Mouse (Mus musculus) Patski (cell line): ENCODE data around the gene Plxna2. TPM values are rescaled to one million over a fixed set of nuclear protein-coding genes. Genes with fewer than 3 reads are reported as not detected.

ENCODE experiments used
- ATAC-seq: fragments of 100-300 bp; one replicate; pipeline ENCODE4 v1.8.0; 2021
- CTCF ChIA-PET: fragments of 350-600 bp; sonication (Branson Sonifier 250); formaldehyde crosslinking; loops from one replicate; lab custom pipeline; 2022; ENCODE audit warnings: inconsistent platforms; lab: Charles Lee
- POLR2A ChIA-PET: fragments of 350-600 bp; sonication (Branson Sonifier 250); formaldehyde crosslinking; loops from one replicate; lab custom pipeline; 2022; ENCODE audit warnings: antibody characterized with exemption, inconsistent platforms; lab: Charles Lee
- DNase-seq: peaks from one replicate; pipeline ENCODE4 v3.0.0-alpha.2; 2011; ENCODE audit warnings: low read depth, low spot score
- H3K27me3 ChIP-seq: fragments of 371-371 bp; one replicate; pipeline ENCODE4 v1.5.1; 2021
- CTCF ChIP-seq: fragments of 100-300 bp; IDR thresholded peaks from one replicate; pipeline ENCODE4 v1.5.1; 2021
- in situ Hi-C: fragments of 300-500 bp; cut with MboI; formaldehyde crosslinking; loops from 3 replicates; pipeline ENCODE4 v1.11.1; 2018; ENCODE audit warnings: low pct_unique_long_range_greater_than_20kb, mixed read lengths
- polyA plus RNA-seq: library from polyadenylated mRNA; unstranded; gene quantifications from one replicate; pipeline ENCODE4 v1.2.3, GENCODE M21; 2021

Plxna2 gene
- polyA plus RNA-seq, 1 experiment from 2014 or later, result 26.2 TPM

- in situ Hi-C loops, result no loop called here
- ChIA-PET CTCF (interaction anchor here (1.1 kb wide), 1 partner anchor 12 kb away, joined by 3 read pairs; no protein-coding TSS in a partner anchor), POLR2A (no interaction called here)
- ATAC-seq, result no peak
- H3K27me3 ChIP-seq, result no peaks in the 10 kb centered on the region
- TF ChIP-seq CTCF, result no peak
- no peak for DNase-seq
Measured at GRCm38 (mm10) chr1:194631574-194631973, 13.6 kb downstream of the Plxna2 start.

GRCm38 (mm10) chr1:194632029-194632428, 14.0 kb downstream of the Plxna2 start:
- no peak for TF ChIP-seq CTCF
- in situ Hi-C loops, result no loop called here
- CTCF ChIA-PET, result interaction anchor here (1.1 kb wide), 2 partner anchors 12 to 15 kb away, joined by 3 to 4 read pairs; no protein-coding TSS in a partner anchor
- DNase-seq (no peak), ATAC-seq (no peak)
- no peaks in the 10 kb centered on the region for H3K27me3 ChIP-seq
- POLR2A ChIA-PET, result no interaction called here

DNA sequence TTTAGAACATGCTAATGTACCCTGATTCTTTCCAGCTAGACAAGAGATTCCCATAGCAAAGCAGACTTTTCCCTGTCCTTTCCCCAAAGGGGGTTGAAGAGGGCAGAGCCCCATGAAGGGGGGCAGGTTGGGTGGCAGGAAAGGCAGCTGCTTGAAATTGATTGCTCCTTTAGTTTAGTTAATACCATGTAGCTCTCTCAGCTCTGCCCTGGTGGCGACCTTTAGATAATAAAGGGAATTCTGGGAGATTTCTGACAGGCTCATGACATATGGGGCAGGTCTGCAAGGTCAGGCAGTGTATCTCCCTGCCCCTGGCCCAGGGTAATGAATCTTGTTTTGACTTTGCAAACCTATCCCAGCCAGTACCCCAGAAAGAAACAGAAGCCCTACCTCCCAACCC, 17.4 kb downstream of the Plxna2 start:
- in situ Hi-C loops, result no loop called here
- TF ChIP-seq CTCF, result no peak
- DNase-seq, result no peak
- no peak for ATAC-seq
- POLR2A ChIA-PET, result no interaction called here
- CTCF ChIA-PET, result interaction anchor here (0.8 kb wide), 1 partner anchor 11 kb away, joined by 3 read pairs; no protein-coding TSS in a partner anchor
- H3K27me3 ChIP-seq, result no peaks in the 10 kb centered on the region

DNA sequence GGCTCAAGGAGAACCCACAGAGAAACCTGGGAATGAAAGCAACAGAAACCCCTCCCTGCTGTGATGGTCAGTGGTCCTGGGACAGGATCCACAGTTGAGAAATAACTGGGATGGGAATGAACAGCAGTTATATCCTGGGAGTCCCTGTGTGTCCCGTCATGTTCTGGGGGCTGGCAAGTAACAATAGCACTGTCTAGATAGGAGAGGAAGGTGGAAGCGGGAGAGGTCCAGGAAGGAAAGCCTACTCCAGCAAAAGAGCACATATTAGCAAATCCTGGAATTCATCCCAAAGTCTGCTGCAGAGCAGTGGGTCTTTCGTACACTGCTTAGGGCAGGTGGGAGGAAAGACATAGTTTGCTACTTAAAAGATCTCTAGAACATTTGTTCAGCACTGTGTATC, 17.9 kb downstream of the Plxna2 start:
- POLR2A ChIA-PET, result no interaction called here
- CTCF ChIA-PET, result no interaction called here
- in situ Hi-C loops, result no loop called here
- TF ChIP-seq CTCF, result no peak
- DNase-seq, result no peak
- no peaks in the 10 kb centered on the region for H3K27me3 ChIP-seq
- no peak for ATAC-seq

- TF ChIP-seq CTCF, result no peak
- CTCF ChIA-PET, result interaction anchor here (1.5 kb wide), 1 partner anchor 16 kb away, joined by 5 read pairs; no protein-coding TSS in a partner anchor
- POLR2A ChIA-PET, result interaction anchor here (0.8 kb wide), 1 partner anchor 13 kb away, joined by 3 read pairs; no protein-coding TSS in a partner anchor
- in situ Hi-C loops, result no loop called here
- DNase-seq, result no peak
- no peaks in the 10 kb centered on the region for H3K27me3 ChIP-seq
- no peak for ATAC-seq
Measured at GRCm38 (mm10) chr1:194637391-194638304, 19.6 kb downstream of the Plxna2 start.

DNA sequence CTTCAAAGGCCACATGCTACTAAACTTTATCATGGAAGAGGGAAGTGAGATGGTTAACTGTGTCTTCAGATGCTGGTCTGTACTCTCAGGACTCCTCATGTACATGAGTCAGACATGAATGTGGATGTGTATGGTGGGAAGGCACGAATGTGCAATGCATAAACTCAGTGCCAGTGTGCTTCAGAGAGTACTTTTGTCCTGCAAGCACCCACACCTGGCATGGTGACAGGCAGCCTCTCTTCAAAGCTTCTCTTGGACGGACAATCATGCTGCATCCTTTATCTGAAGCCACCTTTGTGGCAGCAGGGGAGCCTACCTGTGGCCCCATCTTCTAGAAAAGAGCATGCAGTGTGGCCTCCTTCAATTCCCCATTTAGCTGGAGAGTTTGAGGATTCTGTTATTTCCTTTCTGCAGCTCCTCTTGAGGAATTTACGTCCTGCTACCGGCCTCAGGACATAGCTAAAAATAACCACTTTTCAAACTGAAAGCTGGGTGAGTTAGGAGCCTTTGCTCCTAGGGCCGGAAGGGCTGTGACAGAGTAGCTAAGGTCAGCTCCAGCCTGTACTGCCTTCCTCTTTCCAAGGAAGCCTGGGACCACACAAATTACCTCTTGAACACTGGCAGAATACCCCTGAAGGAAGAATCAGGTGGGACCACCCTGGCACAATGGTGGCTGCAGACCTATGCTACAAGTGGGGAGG, 23.7 kb downstream of the Plxna2 start:
- in situ Hi-C loops, result no loop called here
- DNase-seq (no peak), ATAC-seq (no peak)
- H3K27me3 ChIP-seq, result no peaks in the 10 kb centered on the region
- no peak for TF ChIP-seq CTCF
- ChIA-PET CTCF (interaction anchor here (0.7 to 4.5 kb wide), 11 partner anchors 8 to 84 kb away, joined by 3 to 15 read pairs (median 4); no protein-coding TSS in a partner anchor), POLR2A (interaction anchor here (1.2 to 1.5 kb wide), 2 partner anchors 10 to 12 kb away, joined by 3 to 5 read pairs; no protein-coding TSS in a partner anchor)

DNA sequence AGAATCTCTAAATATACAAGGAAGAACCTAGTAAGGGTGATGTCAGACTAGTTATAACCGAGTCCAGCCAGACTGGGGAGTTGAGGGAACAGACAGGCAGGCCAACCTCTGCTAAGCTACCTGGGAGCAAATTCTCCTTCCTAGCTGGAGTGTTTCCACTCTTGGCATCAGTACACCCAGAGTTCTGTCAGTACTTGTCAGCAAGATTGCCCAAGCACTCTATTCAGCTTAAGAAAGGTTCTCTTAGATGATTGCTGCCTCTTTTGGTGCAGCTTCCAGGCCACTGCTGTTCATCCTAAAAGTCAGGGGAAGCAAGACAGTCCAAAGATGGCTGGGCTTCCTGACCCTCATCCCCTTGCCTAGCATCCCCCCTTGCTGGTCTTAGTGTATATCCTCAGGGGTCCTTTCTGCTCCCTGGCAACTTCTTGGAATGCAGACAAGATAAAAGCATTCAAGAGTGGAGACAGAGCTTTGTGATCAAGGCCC, 24.3 kb downstream of the Plxna2 start:
- no peak for TF ChIP-seq CTCF
- in situ Hi-C loops, result no loop called here
- H3K27me3 ChIP-seq, result no peaks in the 10 kb centered on the region
- CTCF ChIA-PET, result interaction anchor here (0.7 to 4.5 kb wide), 10 partner anchors 9 to 83 kb away, joined by 3 to 15 read pairs (median 4); no protein-coding TSS in a partner anchor
- POLR2A ChIA-PET, result interaction anchor here (1.2 to 1.5 kb wide), 2 partner anchors 9 to 12 kb away, joined by 3 to 5 read pairs; no protein-coding TSS in a partner anchor
- ATAC-seq, result no peak
- DNase-seq, result no peak

DNA sequence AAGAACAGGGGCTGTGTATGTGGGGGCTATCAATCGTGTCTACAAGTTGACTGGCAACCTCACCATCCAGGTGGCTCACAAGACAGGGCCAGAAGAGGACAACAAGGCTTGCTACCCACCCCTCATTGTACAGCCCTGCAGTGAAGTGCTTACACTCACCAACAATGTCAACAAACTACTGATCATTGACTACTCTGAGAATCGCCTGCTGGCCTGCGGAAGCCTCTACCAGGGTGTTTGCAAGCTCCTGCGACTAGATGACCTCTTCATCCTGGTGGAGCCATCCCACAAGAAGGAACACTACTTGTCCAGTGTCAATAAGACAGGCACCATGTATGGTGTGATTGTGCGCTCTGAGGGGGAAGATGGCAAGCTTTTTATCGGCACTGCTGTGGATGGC, 25.9 kb downstream of the Plxna2 start:
- in situ Hi-C loops, result no loop called here
- DNase-seq, result no peak
- POLR2A ChIA-PET, result interaction anchor here (0.8 kb wide), 1 partner anchor 70 kb away, joined by 3 read pairs; no protein-coding TSS in a partner anchor
- no peaks in the 10 kb centered on the region for H3K27me3 ChIP-seq
- CTCF ChIA-PET, result interaction anchor here (1.0 to 4.5 kb wide), 4 partner anchors 9 to 23 kb away, joined by 3 to 15 read pairs (median 4); no protein-coding TSS in a partner anchor
- no peak for ATAC-seq
- no peak for TF ChIP-seq CTCF

DNA sequence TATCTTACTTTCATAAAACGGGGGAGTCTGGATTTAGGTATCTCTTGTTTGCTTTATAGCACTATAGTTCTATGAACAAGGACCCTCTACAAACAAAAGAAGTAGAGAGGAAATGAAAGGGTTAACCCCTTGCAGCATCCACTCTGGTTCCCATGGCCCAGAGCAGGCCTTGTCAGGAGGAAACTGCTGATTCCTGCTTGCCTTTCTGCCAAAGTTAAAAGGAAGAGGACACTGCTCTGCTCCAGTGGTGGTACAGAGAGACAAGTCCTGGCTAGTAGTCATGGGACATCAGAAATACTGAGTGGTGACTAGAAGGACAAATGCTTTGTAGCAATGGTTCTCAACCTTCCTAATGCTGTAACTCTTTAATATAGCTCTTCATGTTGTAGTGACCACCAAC, 27.9 kb downstream of the Plxna2 start:
- ATAC-seq (no peak), DNase-seq (no peak)
- no peaks in the 10 kb centered on the region for H3K27me3 ChIP-seq
- ChIA-PET POLR2A (no interaction called here), CTCF (interaction anchor here (1.0 kb wide), 1 partner anchor 23 kb away, joined by 3 read pairs; no protein-coding TSS in a partner anchor)
- in situ Hi-C loops, result no loop called here
- no peak for TF ChIP-seq CTCF

GRCm38 (mm10) chr1:194650076-194650475, 32.1 kb downstream of the Plxna2 start:
- ATAC-seq (no peak), DNase-seq (no peak)
- ChIA-PET POLR2A (no interaction called here), CTCF (interaction anchor here (1.0 to 3.2 kb wide), 4 partner anchors 9 to 75 kb away, joined by 4 to 9 read pairs (median 4); no protein-coding TSS in a partner anchor)
- H3K27me3 ChIP-seq, result no peaks in the 10 kb centered on the region
- TF ChIP-seq CTCF, result no peak
- in situ Hi-C loops, result no loop called here
